Mouse (Mus musculus) heart, embryonic 15.5 days (tissue): ENCODE data around the gene Tox2. TPM values are rescaled to one million over a fixed set of nuclear protein-coding genes. Genes with fewer than 3 reads are reported as not detected.

ENCODE experiments used
- ATAC-seq: fragments of 200-750 bp; cut with Nextera tagmentation; replicated peaks from 2 replicates; pipeline ENCODE4 v1.8.0; 2017; ENCODE audit warnings: low read depth, moderate TSS enrichment; ENCODE audit not compliant: insufficient number of reproducible peaks, insufficient read depth, low FRiP score
- H3K27ac ChIP-seq: fragments of 300-500 bp; sonication (generic); 2 replicates; pipeline ENCODE4 v1.5.1; 2015; ENCODE audit warnings: mild to moderate bottlenecking, inconsistent platforms
- H3K27me3 ChIP-seq: fragments of 300-500 bp; sonication (generic); 2 replicates; pipeline ENCODE4 v1.6.1; 2015; ENCODE audit warnings: inconsistent platforms
- H3K36me3 ChIP-seq: fragments of 300-500 bp; sonication (generic); 2 replicates; pipeline ENCODE4 v1.6.1; 2015; ENCODE audit warnings: mild to moderate bottlenecking, inconsistent platforms
- H3K4me1 ChIP-seq: fragments of 300-500 bp; sonication (generic); replicated peaks from 2 replicates; pipeline ENCODE4 v1.6.1; 2015; ENCODE audit warnings: inconsistent platforms
- H3K4me2 ChIP-seq: fragments of 300-500 bp; sonication (generic); 2 replicates; pipeline ENCODE4 v1.6.1; 2015; ENCODE audit warnings: inconsistent platforms, mild to moderate bottlenecking, moderate library complexity
- H3K4me3 ChIP-seq: fragments of 300-500 bp; sonication (generic); 2 replicates; pipeline ENCODE4 v1.5.1; 2015; ENCODE audit warnings: mild to moderate bottlenecking, inconsistent platforms
- H3K9ac ChIP-seq: fragments of 300-500 bp; sonication (generic); 2 replicates; pipeline ENCODE4 v1.6.1; 2015; ENCODE audit warnings: mild to moderate bottlenecking, inconsistent platforms
- H3K9me3 ChIP-seq: fragments of 300-500 bp; sonication (generic); replicated peaks from 2 replicates; pipeline ENCODE4 v1.6.1; 2016; ENCODE audit warnings: inconsistent platforms
- WGBS: fragments of 180-500 bp; shearing (Covaris S2); methylation state at CpG from one replicate; pipeline ENCODE4 v1.1.7; 2015; ENCODE audit warnings: mixed read lengths; 5-methylcytosine and 5-hydroxymethylcytosine counted together
- polyA plus RNA-seq: library from polyadenylated mRNA; unstranded; fragments of >200 nt; fragmentation: Nextera tagmentation; extraction: Ambion mirVana; gene quantifications from 2 replicates; pipeline ENCODE4 v1.2.1, GENCODE M21; 2015

Tox2 gene
- polyA plus RNA-seq, 1 experiment from 2014 or later, result 4.4 TPM

DNA sequence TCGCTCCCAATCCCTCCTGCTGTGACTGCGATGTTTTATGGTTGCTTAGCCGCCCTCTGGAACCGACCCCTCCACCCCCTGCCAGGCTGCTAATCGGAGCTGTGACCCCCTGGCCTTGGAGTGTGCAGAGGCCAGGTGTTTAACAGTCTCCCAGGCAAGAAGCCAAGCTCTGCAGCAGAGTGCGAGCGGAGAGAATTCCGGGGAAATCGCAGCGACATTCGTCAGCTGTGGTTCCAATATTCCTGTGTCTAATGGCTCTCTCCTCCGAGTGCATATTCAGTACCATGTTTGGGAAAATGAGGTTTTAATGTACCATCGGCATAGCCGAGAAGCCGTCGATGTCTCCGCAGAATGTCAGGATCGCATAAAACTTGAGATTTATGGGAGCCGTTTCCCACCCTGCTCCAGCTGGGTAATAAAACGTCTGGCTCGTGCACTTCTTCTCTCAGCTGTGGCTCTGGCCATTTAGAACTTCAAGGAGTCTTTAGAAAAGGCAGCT, 86.0 kb downstream of the Tox2 start:
- Histone ChIP-seq H3K9ac (peak overlapping the region; percentile 23; the same call in 1 of the 2 replicates), H3K4me1 (peaks cover 21% of the 10 kb centered on the region), H3K27ac (peak overlapping the region; percentile 46), H3K36me3 (no peaks in the 10 kb centered on the region), H3K4me2 (peak overlapping the region; percentile 58), H3K9me3 (no peaks in the 10 kb centered on the region), H3K27me3 (peaks cover 11% of the 10 kb centered on the region), H3K4me3 (peak overlapping the region; percentile 10; the same call in 1 of the 2 replicates)
- 13% methylated on average over 21 of the region's 21 CpGs for WGBS
- peak; percentile 49; the same call in 1 of the 2 replicates for ATAC-seq

DNA sequence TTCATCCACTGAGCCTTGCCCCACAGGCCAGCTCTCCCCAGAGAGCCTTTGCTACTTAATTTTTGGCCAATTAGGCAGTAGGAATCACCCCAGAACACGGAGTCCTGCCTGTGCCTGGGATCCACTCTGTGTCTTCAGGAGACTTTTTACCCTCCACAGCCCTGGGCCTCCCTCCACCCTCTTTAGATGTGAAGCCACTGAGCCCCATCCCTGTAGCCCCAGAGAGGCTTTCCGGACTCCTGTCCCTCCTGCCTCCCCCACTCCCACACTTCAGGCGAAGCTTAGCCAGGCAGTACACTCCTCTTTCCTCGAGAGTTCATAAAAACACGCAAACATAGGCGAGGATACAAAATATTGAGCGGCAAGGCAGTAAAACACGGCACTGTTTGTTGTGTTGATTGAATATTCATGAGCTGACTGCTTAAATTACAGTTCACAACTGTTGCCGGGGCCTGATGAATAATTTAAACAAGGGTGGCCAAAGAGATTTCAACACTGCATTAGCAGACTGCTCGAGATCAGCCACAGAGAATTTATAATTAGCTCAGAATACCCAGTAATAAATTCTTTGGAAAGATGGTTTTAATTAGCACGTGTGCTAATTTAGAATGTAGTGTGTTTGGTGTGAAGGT, 94.2 kb downstream of the Tox2 start:
- no peak overlapping the region for H3K4me2 ChIP-seq
- WGBS, result 60% methylated on average over 11 of the region's 11 CpGs
- no peaks in the 10 kb centered on the region for H3K9me3 ChIP-seq
- H3K4me1 ChIP-seq, result no peaks in the 10 kb centered on the region
- no peaks in the 10 kb centered on the region for H3K27me3 ChIP-seq
- H3K27ac ChIP-seq, result no peak overlapping the region
- no peaks in the 10 kb centered on the region for H3K36me3 ChIP-seq
- no peak overlapping the region for H3K4me3 ChIP-seq
- ATAC-seq, result no peak
- no peak overlapping the region for H3K9ac ChIP-seq

DNA sequence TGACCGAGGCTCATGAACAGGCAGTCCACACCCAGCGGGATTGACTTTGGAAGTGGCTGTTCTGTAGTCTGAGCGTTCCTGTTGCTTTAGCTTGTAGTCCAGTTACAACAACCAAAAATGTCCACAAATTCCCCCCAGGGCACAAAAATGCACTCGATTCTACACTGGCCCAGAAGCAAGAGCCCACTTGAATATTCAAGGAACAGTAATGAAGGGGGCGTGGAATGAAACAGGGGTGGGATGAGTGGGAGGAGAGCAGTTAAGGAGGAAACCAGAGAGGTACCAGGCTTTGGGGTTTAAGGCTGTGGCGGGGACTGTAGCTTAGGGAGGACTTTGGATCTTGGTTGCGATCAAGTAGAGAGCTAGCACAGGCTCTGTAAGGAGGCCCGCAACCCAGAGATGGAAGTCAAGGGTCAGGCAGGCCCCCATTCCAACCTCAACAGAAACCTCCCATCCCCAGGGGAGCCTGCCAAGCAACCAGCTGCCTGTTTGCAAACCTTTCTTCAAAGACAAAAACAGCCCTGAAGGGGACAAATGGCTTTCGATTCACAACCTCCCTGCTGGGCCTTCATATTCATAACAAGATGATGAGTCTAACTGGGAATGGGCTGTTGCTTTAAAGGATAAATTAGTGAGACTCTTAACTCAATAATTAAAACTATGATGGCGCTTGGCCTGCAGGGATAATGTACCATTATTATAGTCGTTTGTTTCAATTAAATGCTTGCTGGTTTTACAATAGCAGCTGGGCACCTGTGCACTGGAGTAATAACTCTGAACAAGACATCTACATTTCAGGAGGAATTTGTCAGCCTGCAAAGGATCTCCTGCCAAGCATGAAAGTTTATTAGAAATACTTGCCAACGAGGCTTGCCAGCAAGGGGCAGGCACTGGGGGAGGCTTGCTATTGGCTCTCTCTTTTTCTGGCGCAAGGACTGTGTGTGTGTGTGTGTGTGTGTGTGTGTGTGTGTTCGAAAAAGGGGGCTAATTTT, 97.4 kb downstream of the Tox2 start:
- Histone ChIP-seq H3K9ac (no peak overlapping the region), H3K9me3 (no peaks in the 10 kb centered on the region), H3K4me3 (no peak overlapping the region), H3K27me3 (no peaks in the 10 kb centered on the region), H3K4me2 (no peak overlapping the region), H3K4me1 (no peaks in the 10 kb centered on the region), H3K36me3 (no peaks in the 10 kb centered on the region), H3K27ac (no peak overlapping the region)
- ATAC-seq, result no peak
- 57% methylated on average over 14 of the region's 14 CpGs for WGBS

DNA sequence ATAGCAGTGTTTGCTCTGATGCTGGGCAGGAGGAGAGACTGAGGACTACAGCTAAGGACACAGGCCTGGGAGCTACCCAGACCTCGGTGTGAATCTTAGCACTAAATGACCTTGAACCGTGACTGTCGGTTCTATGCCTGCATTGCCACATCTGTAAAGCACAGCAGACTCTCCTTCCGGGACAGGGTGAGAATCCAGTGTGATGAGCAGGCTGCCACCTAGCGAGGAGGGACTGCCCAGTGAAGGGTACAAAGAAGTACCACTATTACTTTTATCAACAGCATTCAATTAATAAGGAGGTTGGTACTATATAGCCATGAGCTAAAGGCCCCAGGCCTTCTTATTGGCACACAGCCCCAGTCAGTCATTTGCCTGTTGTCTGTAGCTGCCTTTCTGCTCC, 98.7 kb downstream of the Tox2 start:
- ATAC-seq, result no peak
- no peak overlapping the region for H3K4me3 ChIP-seq
- 42% methylated on average over 5 of the region's 5 CpGs for WGBS
- no peak overlapping the region for H3K9ac ChIP-seq
- no peaks in the 10 kb centered on the region for H3K27me3 ChIP-seq
- H3K4me2 ChIP-seq, result no peak overlapping the region
- no peaks in the 10 kb centered on the region for H3K4me1 ChIP-seq
- no peak overlapping the region for H3K27ac ChIP-seq
- no peaks in the 10 kb centered on the region for H3K9me3 ChIP-seq
- no peaks in the 10 kb centered on the region for H3K36me3 ChIP-seq

DNA sequence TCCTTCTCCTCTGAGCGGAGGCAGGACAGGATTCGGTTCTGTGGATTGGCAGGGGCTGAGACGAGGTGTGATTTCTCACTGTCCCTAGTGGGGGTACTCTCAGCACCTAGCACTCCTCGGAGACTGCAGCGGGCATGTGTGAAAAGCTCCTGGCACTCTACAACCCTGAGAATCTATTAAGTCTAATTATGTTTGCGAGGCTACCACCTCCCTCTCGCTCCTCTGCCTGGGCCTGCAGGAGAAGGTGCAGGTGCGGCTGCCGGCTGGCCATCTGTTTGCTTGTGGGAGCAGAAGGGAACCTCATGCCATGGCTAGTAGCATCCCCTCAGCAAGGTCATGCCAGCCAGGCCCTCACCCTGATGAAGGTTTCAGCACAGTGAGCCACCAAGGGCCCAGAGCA, 100.1 kb downstream of the Tox2 start:
- no peaks in the 10 kb centered on the region for H3K9me3 ChIP-seq
- no peaks in the 10 kb centered on the region for H3K4me1 ChIP-seq
- WGBS, result 53% methylated on average over 9 of the region's 9 CpGs
- no peak for ATAC-seq
- H3K4me2 ChIP-seq, result no peak overlapping the region
- H3K36me3 ChIP-seq, result no peaks in the 10 kb centered on the region
- H3K27me3 ChIP-seq, result no peaks in the 10 kb centered on the region
- H3K4me3 ChIP-seq, result no peak overlapping the region
- no peak overlapping the region for H3K9ac ChIP-seq
- H3K27ac ChIP-seq, result no peak overlapping the region

DNA sequence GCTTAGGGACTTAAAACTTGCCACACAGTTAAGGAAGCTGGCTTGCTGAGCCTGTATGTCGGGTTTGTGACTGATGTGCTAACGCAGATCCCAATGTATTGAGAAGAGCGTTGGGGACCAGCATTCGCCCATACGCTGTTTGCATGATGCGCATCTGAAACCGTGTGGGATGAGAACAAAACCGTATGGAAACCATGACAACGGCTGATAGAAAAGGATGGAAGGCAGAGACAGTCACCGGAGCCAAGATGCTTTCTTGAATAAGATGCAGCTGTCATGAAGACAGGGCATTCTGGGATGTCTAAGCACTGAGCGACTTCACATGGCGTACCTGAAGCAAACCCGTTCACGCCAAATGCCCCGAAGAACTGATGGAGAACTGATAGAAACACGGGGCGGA, 106.5 kb downstream of the Tox2 start:
- no peaks in the 10 kb centered on the region for H3K9me3 ChIP-seq
- H3K4me2 ChIP-seq, result no peak overlapping the region
- 90% methylated on average over 17 of the region's 17 CpGs for WGBS
- H3K4me3 ChIP-seq, result no peak overlapping the region
- H3K27me3 ChIP-seq, result 0 out of 2 replicates have a peak, but pooled peaks cover 2% of the 10 kb centered on the region
- H3K27ac ChIP-seq, result no peak overlapping the region
- ATAC-seq, result no peak
- no peaks in the 10 kb centered on the region for H3K4me1 ChIP-seq
- no peaks in the 10 kb centered on the region for H3K36me3 ChIP-seq
- H3K9ac ChIP-seq, result no peak overlapping the region

DNA sequence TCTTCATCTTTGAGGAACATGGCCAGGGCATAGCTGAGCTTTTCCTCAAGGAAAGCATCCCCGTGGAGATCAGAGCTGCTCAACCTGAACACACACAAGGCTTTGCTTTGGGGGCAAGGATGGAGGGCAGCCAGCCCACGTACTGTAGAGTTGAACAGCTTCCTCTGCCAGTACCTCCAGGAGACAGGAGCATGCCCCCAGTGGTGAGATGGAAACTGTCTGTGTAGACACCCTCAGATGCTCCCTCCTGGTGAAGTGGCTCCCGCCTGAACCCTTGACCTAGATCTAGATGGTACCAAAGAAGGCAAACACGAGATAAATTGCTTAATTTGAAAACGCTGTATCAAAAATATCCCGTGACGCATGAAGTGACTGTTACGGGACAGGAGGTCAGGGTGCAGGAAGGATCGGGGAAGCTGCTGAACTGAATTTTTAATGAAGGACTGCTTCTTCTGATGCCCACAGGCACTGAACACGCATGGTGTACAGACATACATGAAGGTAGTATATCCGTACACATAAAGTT, 107.3 kb downstream of the Tox2 start:
- H3K27ac ChIP-seq, result no peak overlapping the region
- H3K4me2 ChIP-seq, result no peak overlapping the region
- no peaks in the 10 kb centered on the region for H3K36me3 ChIP-seq
- WGBS, result 70% methylated on average over 11 of the region's 11 CpGs
- H3K4me1 ChIP-seq, result no peaks in the 10 kb centered on the region
- no peak overlapping the region for H3K9ac ChIP-seq
- no peak overlapping the region for H3K4me3 ChIP-seq
- no peaks in the 10 kb centered on the region for H3K9me3 ChIP-seq
- 0 out of 2 replicates have a peak, but pooled peaks cover 2% of the 10 kb centered on the region for H3K27me3 ChIP-seq
- ATAC-seq, result no peak

DNA sequence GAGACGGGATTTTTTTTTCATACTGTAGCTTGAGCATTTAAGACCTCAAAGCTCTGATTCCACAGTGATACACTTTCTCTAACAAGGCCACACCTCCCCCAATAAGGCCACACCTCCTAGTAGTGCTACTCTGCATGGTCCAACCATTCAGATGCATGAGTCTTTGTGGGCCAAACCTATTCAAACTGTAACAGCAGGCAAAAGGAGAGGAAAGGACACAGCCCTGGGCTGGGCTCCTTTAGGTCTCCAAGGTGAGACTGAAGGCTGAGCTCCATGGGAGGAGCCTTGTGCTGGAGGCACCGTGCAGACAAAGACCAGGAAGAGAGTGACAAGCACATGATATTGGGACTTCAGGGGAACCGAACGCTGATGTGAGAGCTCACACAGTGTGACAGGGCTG, 114.4 kb downstream of the Tox2 start:
- no peak for ATAC-seq
- Histone ChIP-seq H3K4me1 (no peaks in the 10 kb centered on the region), H3K36me3 (no peaks in the 10 kb centered on the region), H3K9me3 (no peaks in the 10 kb centered on the region), H3K27me3 (peaks cover 9% of the 10 kb centered on the region; the same call in 1 of the 2 replicates), H3K27ac (no peak overlapping the region), H3K4me3 (no peak overlapping the region), H3K9ac (no peak overlapping the region), H3K4me2 (no peak overlapping the region)
- 54% methylated on average over 4 of the region's 4 CpGs for WGBS

DNA sequence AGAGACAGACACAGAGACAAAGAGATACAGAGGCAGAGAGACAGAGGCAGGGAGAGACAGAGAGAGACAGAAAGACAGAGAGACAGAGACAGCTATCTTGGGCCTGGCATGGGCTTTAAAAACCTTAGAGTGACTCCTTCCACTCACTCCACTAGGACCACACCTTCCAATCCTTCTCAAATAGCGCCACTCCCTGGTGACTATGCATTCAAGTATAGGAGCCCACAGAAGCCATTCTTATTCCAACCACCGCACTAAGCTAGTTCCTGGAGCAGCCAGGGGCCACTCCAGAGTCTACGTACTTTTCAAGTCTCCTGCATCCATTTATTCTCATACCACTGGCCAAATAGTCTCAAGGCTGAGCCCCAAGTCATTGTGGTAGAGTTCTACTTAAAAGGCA, 115.9 kb downstream of the Tox2 start:
- 81% methylated on average over 3 of the region's 3 CpGs for WGBS
- ATAC-seq, result no peak

DNA sequence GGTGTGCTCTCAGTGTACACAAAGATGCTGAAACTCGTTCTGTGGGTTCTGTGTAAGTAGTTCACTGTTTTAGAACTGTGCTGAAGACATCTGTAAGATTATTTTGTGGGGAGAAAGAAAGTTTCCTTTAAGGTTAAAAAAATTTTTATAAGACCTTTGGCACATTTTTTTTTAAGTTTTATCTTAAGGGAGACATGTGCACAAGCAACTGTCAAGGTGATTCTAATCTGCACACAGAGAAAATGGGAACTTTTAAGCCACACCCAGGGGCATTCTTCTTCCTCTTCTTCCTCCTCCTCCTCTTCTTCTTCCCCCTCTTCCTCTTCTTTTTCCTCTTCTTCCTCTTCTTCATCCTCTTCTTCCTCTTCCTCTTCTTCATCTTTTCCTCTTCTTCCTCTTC, 120.2 kb downstream of the Tox2 start:
- ATAC-seq, result no peak
- Histone ChIP-seq H3K9ac (no peak overlapping the region), H3K9me3 (no peaks in the 10 kb centered on the region), H3K27me3 (peaks cover 11% of the 10 kb centered on the region; the same call in 1 of the 2 replicates), H3K27ac (no peak overlapping the region), H3K4me3 (no peak overlapping the region), H3K36me3 (no peaks in the 10 kb centered on the region), H3K4me2 (no peak overlapping the region), H3K4me1 (no peaks in the 10 kb centered on the region)
- WGBS, result 44% methylated on average over 1 of the region's 1 CpGs

More for the DNA sequence above, 115.9 kb downstream of the Tox2 start:
- Histone ChIP-seq H3K36me3 (no peaks in the 10 kb centered on the region), H3K4me2 (no peak overlapping the region), H3K9me3 (no peaks in the 10 kb centered on the region), H3K9ac (no peak overlapping the region), H3K4me3 (no peak overlapping the region), H3K4me1 (no peaks in the 10 kb centered on the region), H3K27me3 (peaks cover 9% of the 10 kb centered on the region; the same call in 1 of the 2 replicates), H3K27ac (no peak overlapping the region)

DNA sequence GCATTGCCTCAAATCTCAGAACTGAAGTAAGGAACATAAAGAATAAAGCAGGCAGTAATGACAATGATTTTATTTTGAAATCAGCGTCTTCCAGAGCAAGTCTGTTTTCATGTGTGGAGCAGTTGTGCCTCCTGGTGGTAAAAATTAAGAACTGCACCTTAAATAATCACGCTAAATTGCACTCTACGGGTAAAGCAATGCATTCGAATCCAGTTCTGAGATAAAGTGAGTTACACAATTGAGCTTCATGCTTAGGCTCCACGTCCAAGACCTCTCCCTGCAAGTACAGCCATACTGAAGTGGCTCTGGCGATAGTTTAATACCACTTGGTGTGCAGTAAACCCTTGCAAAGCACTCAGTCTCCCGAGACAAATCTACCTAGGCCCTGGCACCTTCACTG, 127.8 kb downstream of the Tox2 start:
- whole genome bisulfite sequencing, result 31% methylated on average over 7 of the region's 7 CpGs
- Histone ChIP-seq H3K27me3 (no peaks in the 10 kb centered on the region; the same call in 1 of the 2 replicates), H3K9me3 (no peaks in the 10 kb centered on the region), H3K4me2 (no peak overlapping the region), H3K36me3 (peaks cover 2% of the 10 kb centered on the region; the same call in 1 of the 2 replicates), H3K4me3 (no peak overlapping the region), H3K9ac (no peak overlapping the region), H3K4me1 (peaks cover 19% of the 10 kb centered on the region), H3K27ac (no peak overlapping the region)
- no peak for ATAC-seq
